Mouse (Mus musculus) kidney, adult 2 months (tissue): ENCODE data around the gene Vmn1r229.

Experiments
- CTCF ChIP-seq: fragments of 200-500 bp; conservative IDR thresholded peaks from 2 replicates; pipeline ENCODE4 v1.5.1; 2011; ENCODE audit warnings: low read depth, mild to moderate bottlenecking, control low read depth, low read length, moderate library complexity, mixed read lengths; ENCODE audit not compliant: insufficient read depth, insufficient read length
- POLR2A ChIP-seq: fragments of 200-500 bp; IDR thresholded peaks from one replicate; pipeline ENCODE4 v1.6.1; 2011; ENCODE audit warnings: low read depth, low read length, control low read depth

DNA sequence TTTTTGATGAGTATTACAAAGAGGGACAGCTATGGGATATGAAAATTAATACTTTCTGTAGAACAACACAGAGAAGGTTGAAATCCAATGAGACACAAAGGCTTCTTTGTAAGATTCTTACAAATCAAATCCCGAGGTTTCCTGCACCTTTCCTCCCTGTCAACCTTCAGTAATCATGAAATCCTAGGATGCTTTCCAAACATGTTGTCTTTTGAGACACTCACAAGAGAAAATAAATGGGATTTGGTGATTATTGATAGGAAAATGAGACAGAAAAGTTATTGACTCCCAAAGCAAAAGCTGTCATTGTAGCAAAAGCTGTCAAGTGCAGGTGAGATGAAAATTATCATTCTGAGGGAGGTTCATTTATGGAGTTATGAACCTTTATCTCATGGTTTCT lies at the start of gene Vmn1r229:
- TF ChIP-seq POLR2A (no peak), CTCF (no peak)
